In genomic region chrX:36884719-36885118, GRCm38 (mm10) we compare ENCODE assay signal across 11 mouse cellular contexts. TPM values are rescaled to one million over a fixed set of nuclear protein-coding genes. Genes with fewer than 3 reads are reported as not detected.
DNase-seq lines count a peak whose midpoint lies in the region; ATAC-seq and TF ChIP-seq lines count a peak whose summit lies in the region.
"Had no signal": no experiment of that assay in that cellular context is flagged by ENCODE, and none has a peak within 500 bp of the region (broad histone marks: within the 10 kb centered on the region; RNA-seq: fewer than 3 reads in every experiment).

No protein-coding gene starts in this region.

- TF ChIP-seq CTCF in forebrain, postnatal 0 days (IDR thresholded peaks at IDR 0.05; ENCODE audit: low read depth) = peak; percentile 48
- TF ChIP-seq CTCF in liver, adult 2 months (IDR thresholded peaks at IDR 0.05; ENCODE audit: low read depth, low read length) = 0 out of 2 replicates have a peak, but pooled peaks have one; percentile 11
- TF ChIP-seq CTCF in CH12.LX (conservative IDR thresholded peaks at IDR 0.05 in 1 of 2, IDR thresholded peaks at IDR 0.05 in 1 of 2; ENCODE audit: low read depth in 2 of 2, low read length in 2 of 2) = peak; percentile 32 to 52; a peak in 3 of 4 replicates

- 91% methylated on average over 1 of the region's 1 CpGs for WGBS in forebrain, postnatal 0 days
- WGBS in forebrain, embryonic 12.5 days = 88% methylated on average over 1 of the region's 1 CpGs
- 100% methylated on average over 1 of the region's 1 CpGs for WGBS in liver, adult 2 months
- 85% methylated on average over 1 of the region's 1 CpGs for WGBS in liver, embryonic 11.5 days

- H3K9me3 ChIP-seq in forebrain, postnatal 0 days (ENCODE audit: low read length) = no peaks in the 10 kb centered on the region
- no peaks in the 10 kb centered on the region for H3K9me3 ChIP-seq in forebrain, embryonic 12.5 days
- H3K9me3 ChIP-seq in liver, embryonic 11.5 days (ENCODE audit: control insufficient read depth, low read length) = no peaks in the 10 kb centered on the region
- no peaks in the 10 kb centered on the region for H3K9me3 ChIP-seq in CH12.LX (replicated peaks; ENCODE audit: low read length)
- H3K9me3 ChIP-seq: G1E; limb, embryonic 15.5 days had no signal

- peak; percentile 30 for TF ChIP-seq RAD21 in CH12.LX (IDR thresholded peaks at IDR 0.05; ENCODE audit: low read depth, low read length)

- H3K27ac ChIP-seq in forebrain, postnatal 0 days (ENCODE audit: low read depth, low read length) = no peak overlapping the region
- no peak overlapping the region for H3K27ac ChIP-seq in forebrain, embryonic 12.5 days
- H3K27ac ChIP-seq in liver, adult 2 months (replicated peaks; ENCODE audit: insufficient read depth, low read depth, low read length) = no peak overlapping the region
- H3K27ac ChIP-seq in liver, embryonic 11.5 days (ENCODE audit: low read depth, low read length) = no peak overlapping the region
- no peak overlapping the region for H3K27ac ChIP-seq in CH12.LX (ENCODE audit: insufficient read depth, low read depth)
- H3K27ac ChIP-seq: limb, embryonic 15.5 days had no signal

- no peaks in the 10 kb centered on the region for H3K4me1 ChIP-seq in forebrain, postnatal 0 days (ENCODE audit: insufficient read depth)
- H3K4me1 ChIP-seq in forebrain, embryonic 12.5 days = no peaks in the 10 kb centered on the region
- H3K4me1 ChIP-seq in liver, adult 2 months (ENCODE audit: control insufficient read depth, insufficient read depth, low read length) = no peaks in the 10 kb centered on the region
- H3K4me1 ChIP-seq in liver, embryonic 11.5 days (replicated peaks; ENCODE audit: control insufficient read depth, insufficient read depth, low read length) = no peaks in the 10 kb centered on the region
- H3K4me1 ChIP-seq in CH12.LX (ENCODE audit: control insufficient read depth in 1 of 2, insufficient read depth in 2 of 2) = no peaks in the 10 kb centered on the region
- H3K4me1 ChIP-seq: limb, embryonic 15.5 days had no signal

- no peak overlapping the region for H3K4me2 ChIP-seq in forebrain, postnatal 0 days (ENCODE audit: low read depth)
- H3K4me2 ChIP-seq in forebrain, embryonic 12.5 days = no peak overlapping the region
- no peak overlapping the region for H3K4me2 ChIP-seq in liver, embryonic 11.5 days
- H3K4me2 ChIP-seq in CH12.LX (ENCODE audit: insufficient read depth, low read depth, poor library complexity, severe bottlenecking) = no peak overlapping the region
- H3K4me2 ChIP-seq: limb, embryonic 15.5 days had no signal

- ATAC-seq in forebrain, postnatal 0 days = no peak
- ATAC-seq in forebrain, embryonic 12.5 days (ENCODE audit: low FRiP score) = no peak
- ATAC-seq in liver, embryonic 11.5 days (replicated peaks; ENCODE audit: low FRiP score) = no peak
- ATAC-seq in inflammation-experienced regulatory T-cells, adult 6 months = no peak

- no peaks in the 10 kb centered on the region for H3K36me3 ChIP-seq in forebrain, postnatal 0 days (ENCODE audit: insufficient read depth)
- H3K36me3 ChIP-seq in forebrain, embryonic 12.5 days (replicated peaks) = peaks cover 13% of the 10 kb centered on the region
- H3K36me3 ChIP-seq in liver, adult 2 months (ENCODE audit: control insufficient read depth, insufficient read depth, low read length) = peaks cover 11% of the 10 kb centered on the region
- peaks cover 3% of the 10 kb centered on the region; the same call in 1 of the 2 replicates for H3K36me3 ChIP-seq in liver, embryonic 11.5 days (ENCODE audit: control insufficient read depth, insufficient read depth, low read length)
- H3K36me3 ChIP-seq in CH12.LX (replicated peaks in 1 of 2; ENCODE audit: control insufficient read depth in 1 of 2, insufficient read depth in 1 of 2, low read length in 1 of 2) = peaks cover 8 to 52% of the 10 kb centered on the region in 2 experiments

- no peak overlapping the region for H3K9ac ChIP-seq in forebrain, postnatal 0 days
- H3K9ac ChIP-seq in forebrain, embryonic 12.5 days = no peak overlapping the region
- no peak overlapping the region for H3K9ac ChIP-seq in liver, adult 2 months (ENCODE audit: low read depth, low read length)
- H3K9ac ChIP-seq in liver, embryonic 11.5 days (ENCODE audit: low read depth, low read length) = no peak overlapping the region
- no peak overlapping the region for H3K9ac ChIP-seq in CH12.LX (ENCODE audit: insufficient read depth, low read depth)
- H3K9ac ChIP-seq: limb, embryonic 15.5 days had no signal

- no peak for DNase-seq in forebrain, postnatal 0 days
- no peak for DNase-seq in liver, adult 2 months (ENCODE audit: extremely low read depth, low read depth, low spot score)
- no peak for DNase-seq in liver, embryonic 11.5 days (ENCODE audit: low spot score)
- DNase-seq in CH12.LX (ENCODE audit: extremely low read depth) = no peak
- DNase-seq in induced T-regulatory cell, adult 2 months (ENCODE audit: low read depth) = peak; percentile 58
- no peak for DNase-seq in ovary, adult 18-20 months (ENCODE audit: low spot score)
- DNase-seq: right cerebral cortex, adult 18-20 months had no signal

- no peak for TF ChIP-seq EP300 in CH12.LX (IDR thresholded peaks at IDR 0.05; ENCODE audit: low read length)

- H3K27me3 ChIP-seq in forebrain, postnatal 0 days (ENCODE audit: insufficient read depth, low read length) = no peaks in the 10 kb centered on the region
- H3K27me3 ChIP-seq in forebrain, embryonic 12.5 days = no peaks in the 10 kb centered on the region
- H3K27me3 ChIP-seq in liver, adult 2 months (ENCODE audit: control insufficient read depth, insufficient read depth, low read length) = no peaks in the 10 kb centered on the region
- H3K27me3 ChIP-seq in liver, embryonic 11.5 days (replicated peaks; ENCODE audit: control insufficient read depth, insufficient read depth, low read length) = no peaks in the 10 kb centered on the region
- no peaks in the 10 kb centered on the region for H3K27me3 ChIP-seq in CH12.LX (replicated peaks)
- H3K27me3 ChIP-seq: limb, embryonic 15.5 days had no signal

- no peak for TF ChIP-seq POLR2A in liver, adult 2 months (IDR thresholded peaks at IDR 0.05; ENCODE audit: extremely low read depth, insufficient read depth, low read length)
- no peak for TF ChIP-seq POLR2A in CH12.LX (IDR thresholded peaks at IDR 0.05; ENCODE audit: low read depth, low read length)

- in situ Hi-C loops in CH12.LX (cut with MboI; ENCODE audit: low pct_ligation_motif_present, low pct_unique_long_range_greater_than_20kb, low sequenced_read_pairs) = no loop called here

- dilution Hi-C loops in CH12.LX (cut with MboI; ENCODE audit: extremely low pct_ligation_motif_present, extremely low pct_unique_long_range_greater_than_20kb, low sequenced_read_pairs) = no loop called here

- H3K79me2 ChIP-seq in liver, adult 2 months (ENCODE audit: control insufficient read depth, insufficient read depth, low read length) = no peaks in the 10 kb centered on the region
- no peaks in the 10 kb centered on the region for H3K79me2 ChIP-seq in CH12.LX (replicated peaks; ENCODE audit: control insufficient read depth, extremely low read depth, insufficient read depth, poor library complexity, severe bottlenecking)

- no peak overlapping the region for H3K4me3 ChIP-seq in forebrain, postnatal 0 days (ENCODE audit: low read depth, low read length)
- H3K4me3 ChIP-seq in forebrain, embryonic 12.5 days (replicated peaks) = no peak overlapping the region
- no peak overlapping the region for H3K4me3 ChIP-seq in liver, adult 2 months (ENCODE audit: insufficient read depth, low read depth, low read length)
- no peak overlapping the region for H3K4me3 ChIP-seq in liver, embryonic 11.5 days (ENCODE audit: low read depth, low read length)
- no peak overlapping the region for H3K4me3 ChIP-seq in CH12.LX (replicated peaks in 1 of 3; ENCODE audit: low read depth in 2 of 3, low read length in 2 of 3, poor library complexity in 1 of 3)
- H3K4me3 ChIP-seq: limb, embryonic 15.5 days had no signal

TF ChIP-seq in CH12.LX, 34 proteins besides CTCF, POLR2A, EP300 and RAD21 (continues in another document):
- no peak for TF ChIP-seq NELFE (IDR thresholded peaks at IDR 0.05; ENCODE audit: low read depth, low read length)

RNA-seq across cellular contexts. Expression of gene C330007P06Rik, which starts 10.8 kb away (rescaled TPM):
- 30.6 and 36.1 TPM in 2 replicates for total RNA-seq in forebrain, postnatal 0 days (2014; rRNA removed)
- polyA plus RNA-seq in forebrain, postnatal 0 days (2015; fragmentation: Nextera tagmentation; extraction: Ambion mirVana) = 18.0 and 20.8 TPM in 2 replicates
- 33.0 and 33.5 TPM in 2 replicates for polyA plus RNA-seq in forebrain, embryonic 12.5 days (2016; fragmentation: Nextera tagmentation; extraction: Ambion mirVana)
- total RNA-seq in liver, adult 2 months (2014; rRNA removed) = 26.2 and 30.5 TPM in 2 replicates
- polyA plus RNA-seq in liver, adult 2 months (2012; rRNA removed) = 9.4 and 12.1 TPM in 2 replicates
- 32.2 and 34.1 TPM in 2 replicates for polyA plus RNA-seq in liver, embryonic 11.5 days (2014; fragmentation: Nextera tagmentation; extraction: Ambion mirVana)
- total RNA-seq in CH12.LX (2012; rRNA removed) = 18.6 and 26.7 TPM in 2 replicates
- 61.2 and 70.3 TPM in 2 replicates for total RNA-seq in CH12.LX (2014; rRNA removed)
- 47.9 and 53.0 TPM in 2 replicates for polyA plus RNA-seq in CH12.LX (2012; ENCODE audit: insufficient read length, low read depth)
- polyA plus RNA-seq in inflammation-experienced regulatory T-cells, adult 6 months (2017; shearing (Covaris generic)) = 10 to 100 TPM; 26.9 to 28.7 (median 27.7) TPM

RNA-seq across cellular contexts. Expression of gene Ube2a, which starts 11.0 kb away (rescaled TPM):
- total RNA-seq in forebrain, postnatal 0 days (2014; rRNA removed) = 24.4 and 31.4 TPM in 2 replicates
- 125 and 145 TPM in 2 replicates for polyA plus RNA-seq in forebrain, postnatal 0 days (2015; fragmentation: Nextera tagmentation; extraction: Ambion mirVana)
- 120 and 122 TPM in 2 replicates for polyA plus RNA-seq in forebrain, embryonic 12.5 days (2016; fragmentation: Nextera tagmentation; extraction: Ambion mirVana)
- 12.2 and 17.5 TPM in 2 replicates for total RNA-seq in liver, adult 2 months (2014; rRNA removed)
- 21.9 and 25.9 TPM in 2 replicates for polyA plus RNA-seq in liver, adult 2 months (2012; rRNA removed)
- 106 and 117 TPM in 2 replicates for polyA plus RNA-seq in liver, embryonic 11.5 days (2014; fragmentation: Nextera tagmentation; extraction: Ambion mirVana)
- 30.7 and 48.7 TPM in 2 replicates for total RNA-seq in CH12.LX (2012; rRNA removed)
- 90.4 and 96.7 TPM in 2 replicates for total RNA-seq in CH12.LX (2014; rRNA removed)
- 96.6 and 141 TPM in 2 replicates for polyA plus RNA-seq in CH12.LX (2012; ENCODE audit: insufficient read length, low read depth)
- polyA plus RNA-seq in inflammation-experienced regulatory T-cells, adult 6 months (2017; shearing (Covaris generic)) = 100 to 1,000 TPM; 124 to 197 (median 127) TPM

RNA-seq across cellular contexts. Expression of gene Nkrf, which starts 18.0 kb away (rescaled TPM):
- total RNA-seq in forebrain, postnatal 0 days (2014; rRNA removed) = 22.7 and 24.7 TPM in 2 replicates
- polyA plus RNA-seq in forebrain, postnatal 0 days (2015; fragmentation: Nextera tagmentation; extraction: Ambion mirVana) = 8.7 and 10.5 TPM in 2 replicates
- 6.3 and 6.7 TPM in 2 replicates for polyA plus RNA-seq in forebrain, embryonic 12.5 days (2016; fragmentation: Nextera tagmentation; extraction: Ambion mirVana)
- 1.5 and 1.6 TPM in 2 replicates for total RNA-seq in liver, adult 2 months (2014; rRNA removed)
- 0.39 TPM in 2 replicates for polyA plus RNA-seq in liver, adult 2 months (2012; rRNA removed)
- 2.7 and 4.3 TPM in 2 replicates for polyA plus RNA-seq in liver, embryonic 11.5 days (2014; fragmentation: Nextera tagmentation; extraction: Ambion mirVana)
- total RNA-seq in CH12.LX (2012; rRNA removed) (7.0 and 10.1 TPM in 2 replicates), CH12.LX (2014; rRNA removed) (19.5 and 22.5 TPM in 2 replicates)
- 18.8 and 19.7 TPM in 2 replicates for polyA plus RNA-seq in CH12.LX (2012; ENCODE audit: insufficient read length, low read depth)
- polyA plus RNA-seq in inflammation-experienced regulatory T-cells, adult 6 months (2017; shearing (Covaris generic)) = 1 to 10 TPM; 1.5 to 5.6 (median 2.7) TPM
